Mouse (Mus musculus) G1E (cell line): ENCODE measurements around the gene Snai3.

ENCODE experiments used
- CTCF ChIP-seq: IDR thresholded peaks from 2 replicates; pipeline ENCODE4 v1.5.1; 2012; ENCODE audit warnings: low read depth, low read length, inconsistent platforms, mixed read lengths
- GATA1 ChIP-seq: IDR thresholded peaks from 2 replicates; pipeline ENCODE4 v1.6.1; 2012; ENCODE audit warnings: borderline replicate concordance, low read length, inconsistent platforms, mixed read lengths

- TF ChIP-seq GATA1 (no peak), CTCF (no peak)
Measured at GRCm38 (mm10) chr8:122433269-122433905, 27.1 kb downstream of the Snai3 start.
